Mouse (Mus musculus): ENCODE data around the gene Commd1. TPM values are rescaled to one million over a fixed set of nuclear protein-coding genes. Genes with fewer than 3 reads are reported as not detected.

Gene Commd1
- polyA plus RNA-seq, 1 experiment from 2014 or later, result 385 TPM

DNA sequence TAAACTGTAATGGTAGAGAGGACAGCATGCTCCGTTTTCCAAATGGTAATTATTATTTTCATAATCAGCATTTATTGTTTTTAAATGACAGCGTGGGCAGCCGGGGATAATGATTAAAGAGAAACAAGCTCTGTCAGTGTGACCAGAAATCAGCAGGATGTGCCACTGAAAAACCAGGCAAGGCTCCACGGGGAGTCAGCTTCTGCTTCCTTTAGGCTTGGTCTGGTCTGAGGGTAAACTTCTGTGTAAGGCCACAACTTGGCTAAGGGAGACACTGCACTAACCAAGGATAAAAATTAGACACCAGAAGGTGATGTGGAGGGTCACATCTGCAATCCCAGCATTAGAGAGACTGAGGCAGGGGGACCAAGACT lies 109.9 kb downstream of the Commd1 start:
- Histone ChIP-seq H3K27ac (no peak overlapping the region), H3K4me1 (peaks cover 14% of the 10 kb centered on the region; the same call in 1 of the 2 replicates), H3K4me3 (no peak overlapping the region), H3K27me3 (ENCODE audit: poor library complexity, severe bottlenecking) (no peaks in the 10 kb centered on the region), H3K36me3 (replicated peaks) (no peaks in the 10 kb centered on the region), H3K9me3 (no peaks in the 10 kb centered on the region)
- DNase-seq (ENCODE audit: extremely low spot score, low spot score), result no peak
- 73% methylated on average over 4 of the region's 4 CpGs for WGBS

GRCm38 (mm10) chr11:22871628-22872306 lies 110.4 kb downstream of the Commd1 start:
- peaks cover 14% of the 10 kb centered on the region; the same call in 1 of the 2 replicates for H3K4me1 ChIP-seq
- H3K36me3 ChIP-seq (replicated peaks), result no peaks in the 10 kb centered on the region
- no peak for DNase-seq (ENCODE audit: extremely low spot score, low spot score)
- H3K27ac ChIP-seq, result no peak overlapping the region
- H3K27me3 ChIP-seq (ENCODE audit: poor library complexity, severe bottlenecking), result 0 out of 2 replicates have a peak, but pooled peaks cover under 1% of the 10 kb centered on the region
- H3K4me3 ChIP-seq, result no peak overlapping the region
- 74% methylated on average over 7 of the region's 7 CpGs for WGBS
- no peaks in the 10 kb centered on the region for H3K9me3 ChIP-seq

GRCm38 (mm10) chr11:22868582-22868981 lies 113.6 kb downstream of the Commd1 start:
- DNase-seq (ENCODE audit: extremely low spot score, low spot score), result no peak
- Histone ChIP-seq H3K9me3 (no peaks in the 10 kb centered on the region), H3K27ac (no peak overlapping the region), H3K36me3 (replicated peaks) (no peaks in the 10 kb centered on the region), H3K4me1 (peaks cover 26% of the 10 kb centered on the region), H3K27me3 (ENCODE audit: poor library complexity, severe bottlenecking) (peaks cover 22% of the 10 kb centered on the region), H3K4me3 (no peak overlapping the region)
- 85% methylated on average over 8 of the region's 8 CpGs for WGBS

DNA sequence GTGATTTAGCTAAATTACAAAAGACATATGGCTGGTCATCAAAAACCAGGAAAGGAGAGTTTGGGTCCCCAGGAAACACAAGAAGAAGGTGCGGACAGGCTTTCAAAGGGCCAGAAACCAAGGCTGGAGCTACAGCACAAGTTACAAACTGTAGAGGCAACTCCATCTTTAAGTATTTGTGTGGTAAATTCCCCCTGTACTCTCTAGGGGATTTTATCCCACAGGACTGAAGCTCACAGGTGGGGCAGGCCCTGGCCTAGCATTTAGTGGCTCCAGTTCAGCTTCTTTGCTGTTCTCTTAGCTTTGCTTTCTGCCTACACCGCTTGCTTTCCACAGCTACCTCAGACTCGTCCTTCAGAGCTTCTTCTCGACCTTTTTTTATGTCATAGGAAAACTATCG lies 114.5 kb downstream of the Commd1 start:
- Histone ChIP-seq H3K9me3 (no peaks in the 10 kb centered on the region), H3K4me3 (no peak overlapping the region), H3K27ac (no peak overlapping the region), H3K36me3 (replicated peaks) (no peaks in the 10 kb centered on the region), H3K4me1 (peaks cover 26% of the 10 kb centered on the region), H3K27me3 (ENCODE audit: poor library complexity, severe bottlenecking) (peaks cover 30% of the 10 kb centered on the region)
- WGBS, result 90% methylated on average over 5 of the region's 5 CpGs
- DNase-seq (ENCODE audit: extremely low spot score, low spot score), result no peak

GRCm38 (mm10) chr11:22865635-22866246 lies 116.4 kb downstream of the Commd1 start:
- H3K9me3 ChIP-seq, result no peaks in the 10 kb centered on the region
- no peak overlapping the region for H3K27ac ChIP-seq
- WGBS, result 87% methylated on average over 7 of the region's 7 CpGs
- no peak for DNase-seq (ENCODE audit: extremely low spot score, low spot score)
- peaks cover 20% of the 10 kb centered on the region for H3K4me1 ChIP-seq
- H3K27me3 ChIP-seq (ENCODE audit: poor library complexity, severe bottlenecking), result peaks cover 49% of the 10 kb centered on the region
- no peaks in the 10 kb centered on the region for H3K36me3 ChIP-seq (replicated peaks)
- H3K4me3 ChIP-seq, result no peak overlapping the region

DNA sequence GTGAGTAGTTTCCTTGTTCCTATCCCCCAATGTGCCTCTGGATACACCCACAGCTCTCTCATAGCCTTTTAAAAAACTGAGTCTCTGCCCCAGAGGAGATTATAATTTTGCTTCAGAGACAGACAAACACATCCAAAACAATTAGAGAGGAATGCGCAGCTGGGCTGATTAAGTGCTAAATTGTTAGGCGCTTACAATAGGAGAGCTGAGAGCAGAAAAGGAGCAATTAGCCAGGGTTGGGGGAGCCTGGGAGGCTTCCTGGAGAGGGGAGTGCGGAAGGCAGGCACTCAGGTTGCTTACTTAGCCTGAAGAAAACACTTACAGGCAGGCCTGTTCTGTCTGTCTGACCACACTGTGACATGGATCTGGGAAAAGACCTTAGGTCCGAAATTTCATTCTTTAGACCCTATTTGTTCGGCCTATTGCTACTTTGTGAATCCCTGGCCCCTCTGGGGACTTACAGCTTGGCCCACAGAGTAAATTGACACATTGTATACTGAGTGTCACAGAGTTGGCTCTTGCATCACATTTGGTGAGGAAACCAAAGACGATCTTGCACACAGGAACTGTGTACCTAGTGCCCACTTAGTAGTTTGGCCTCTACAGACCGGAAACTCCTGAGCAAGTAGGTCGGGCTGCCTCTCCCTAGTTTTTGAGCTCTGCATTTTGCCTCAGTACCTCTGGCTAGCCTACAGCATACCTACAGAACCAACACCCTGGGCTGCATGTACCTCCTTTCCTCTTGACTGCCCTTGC lies 117.7 kb downstream of the Commd1 start:
- Histone ChIP-seq H3K27me3 (ENCODE audit: poor library complexity, severe bottlenecking) (peaks cover 60% of the 10 kb centered on the region), H3K9me3 (no peaks in the 10 kb centered on the region), H3K4me1 (peaks cover 30% of the 10 kb centered on the region), H3K36me3 (replicated peaks) (no peaks in the 10 kb centered on the region), H3K4me3 (no peak overlapping the region), H3K27ac (peak overlapping the region; percentile 40; the same call in 1 of the 2 replicates)
- 31% methylated on average over 8 of the region's 8 CpGs for WGBS
- DNase-seq (ENCODE audit: extremely low spot score, low spot score), result peak; percentile 21

DNA sequence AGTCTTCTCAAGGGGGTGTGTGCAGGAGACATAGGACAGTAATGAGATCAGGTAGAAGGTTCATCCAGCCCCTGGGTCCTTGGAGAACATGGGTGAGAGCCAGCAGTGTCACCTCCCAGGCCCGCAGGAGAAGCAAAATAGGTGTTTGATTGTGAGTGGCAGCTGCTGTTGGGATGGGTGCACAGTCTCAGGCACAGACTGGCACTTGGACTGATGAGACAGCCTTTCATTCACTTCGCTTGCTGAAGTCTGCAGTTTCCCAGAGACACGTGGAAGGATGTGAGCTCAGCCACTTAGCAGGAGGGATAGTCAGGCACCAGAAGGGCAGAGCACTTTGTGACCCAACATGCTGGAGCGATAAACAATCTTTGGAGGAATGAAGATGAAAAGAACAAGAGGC lies 118.6 kb downstream of the Commd1 start:
- H3K4me3 ChIP-seq, result no peak overlapping the region
- H3K36me3 ChIP-seq (replicated peaks), result no peaks in the 10 kb centered on the region
- no peak for DNase-seq (ENCODE audit: extremely low spot score, low spot score)
- no peaks in the 10 kb centered on the region for H3K9me3 ChIP-seq
- H3K27ac ChIP-seq, result no peak overlapping the region
- peaks cover 38% of the 10 kb centered on the region for H3K4me1 ChIP-seq
- peaks cover 68% of the 10 kb centered on the region for H3K27me3 ChIP-seq (ENCODE audit: poor library complexity, severe bottlenecking)
- 42% methylated on average over 4 of the region's 4 CpGs for WGBS

DNA sequence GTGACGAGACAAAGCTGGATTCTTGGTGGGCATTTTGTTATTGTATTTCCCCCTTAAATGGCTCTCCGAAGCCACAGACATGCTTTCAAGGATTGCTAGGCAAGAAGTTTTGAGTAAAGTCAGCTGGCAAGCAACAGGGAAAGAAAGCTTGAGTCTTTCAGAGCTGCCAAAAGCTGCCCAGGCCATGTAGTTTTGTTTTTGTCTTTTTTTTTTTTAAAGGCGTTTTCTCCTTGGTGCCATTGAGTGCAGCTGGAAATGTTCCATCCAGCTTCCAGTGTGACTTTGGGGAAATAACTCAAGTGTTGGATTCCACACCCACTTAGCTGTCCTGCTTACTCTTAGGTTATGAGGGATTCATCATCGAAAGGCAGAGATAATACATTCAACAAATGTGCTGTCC lies 120.9 kb downstream of the Commd1 start:
- no peak overlapping the region for H3K4me3 ChIP-seq
- peaks cover 86% of the 10 kb centered on the region for H3K27me3 ChIP-seq (ENCODE audit: poor library complexity, severe bottlenecking)
- H3K27ac ChIP-seq, result no peak overlapping the region
- no peak for DNase-seq (ENCODE audit: extremely low spot score, low spot score)
- H3K9me3 ChIP-seq, result no peaks in the 10 kb centered on the region
- H3K36me3 ChIP-seq (replicated peaks), result no peaks in the 10 kb centered on the region
- WGBS, result 65% methylated on average over 4 of the region's 4 CpGs
- peaks cover 47% of the 10 kb centered on the region for H3K4me1 ChIP-seq

DNA sequence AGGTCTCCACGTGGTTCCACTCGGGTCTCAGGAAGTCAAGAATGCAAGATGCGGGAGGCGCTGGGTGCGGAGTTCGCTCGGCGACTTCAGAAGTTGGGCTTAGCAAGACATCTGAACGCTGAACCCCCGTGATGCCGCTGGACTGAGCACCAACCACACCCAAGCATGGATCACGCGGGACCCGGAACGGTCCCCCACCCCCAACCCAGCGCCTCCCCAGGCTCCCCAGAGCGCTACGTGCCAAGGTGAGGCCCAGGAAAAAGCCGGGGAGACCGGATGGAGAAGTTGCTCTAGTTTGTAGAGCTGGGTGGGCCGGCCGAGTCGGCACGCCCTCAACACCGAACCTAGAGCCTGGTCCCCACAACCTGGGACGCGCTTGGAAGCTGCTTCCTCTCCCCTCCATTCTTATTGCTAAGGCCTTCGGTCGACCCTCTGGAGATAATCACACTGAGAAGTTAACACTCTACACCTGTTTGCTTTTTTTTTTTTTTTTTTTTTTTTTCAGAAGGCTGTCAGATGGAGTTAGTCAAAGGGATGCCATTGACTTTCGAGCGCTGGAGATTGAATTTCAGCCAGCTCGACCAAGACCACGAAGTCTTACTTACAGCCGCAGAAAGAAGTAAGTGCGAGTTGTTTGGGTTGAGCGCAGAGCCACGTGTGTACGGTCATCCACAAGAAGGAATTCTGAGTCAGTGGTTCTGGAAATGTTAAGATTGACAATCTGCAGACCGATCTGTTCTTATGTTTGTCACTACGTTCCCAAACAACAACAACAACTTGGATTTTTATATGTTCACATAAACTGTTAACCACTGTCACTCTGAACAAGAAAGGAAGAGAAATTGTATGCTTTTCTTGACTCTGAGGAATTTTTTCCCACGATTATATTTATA lies 121.6 kb downstream of the Commd1 start, which contains the start of gene B3gnt2:
Gene B3gnt2 (minus strand): TSS at position 627 of the 893 bp plus-strand sequence.
- Histone ChIP-seq H3K27ac (peak within 1 kb of the TSS; percentile 81), H3K36me3 (replicated peaks) (no peaks in the 10 kb centered on the region), H3K4me3 (peak within 1 kb of the TSS; percentile 77), H3K9me3 (no peaks in the 10 kb centered on the region), H3K27me3 (ENCODE audit: poor library complexity, severe bottlenecking) (peaks cover 89% of the 10 kb centered on the region), H3K4me1 (peaks cover 47% of the 10 kb centered on the region)
- DNase-seq (ENCODE audit: extremely low spot score, low spot score), result peak; percentile 39
- 4% methylated on average over 41 of the region's 41 CpGs for WGBS

GRCm38 (mm10) chr11:22859633-22860334 lies 122.4 kb downstream of the Commd1 start:
- peak overlapping the region; percentile 77 for H3K4me3 ChIP-seq
- no peaks in the 10 kb centered on the region for H3K36me3 ChIP-seq (replicated peaks)
- H3K9me3 ChIP-seq, result no peaks in the 10 kb centered on the region
- peak overlapping the region; percentile 81 for H3K27ac ChIP-seq
- peaks cover 43% of the 10 kb centered on the region for H3K4me1 ChIP-seq
- WGBS, result under 1% methylated on average over 55 of the region's 55 CpGs
- peaks cover 87% of the 10 kb centered on the region for H3K27me3 ChIP-seq (ENCODE audit: poor library complexity, severe bottlenecking)
- DNase-seq (ENCODE audit: extremely low spot score, low spot score), result peak; percentile 86

- peak overlapping the region; percentile 81 for H3K27ac ChIP-seq
- 0% methylated on average over 37 of the region's 41 CpGs for WGBS
- no peak for DNase-seq (ENCODE audit: extremely low spot score, low spot score)
- H3K4me1 ChIP-seq, result peaks cover 37% of the 10 kb centered on the region
- H3K27me3 ChIP-seq (ENCODE audit: poor library complexity, severe bottlenecking), result peaks cover 83% of the 10 kb centered on the region
- no peaks in the 10 kb centered on the region for H3K9me3 ChIP-seq
- H3K36me3 ChIP-seq (replicated peaks), result no peaks in the 10 kb centered on the region
- H3K4me3 ChIP-seq, result peak overlapping the region; percentile 77
These were observed 122.9 kb downstream of the Commd1 start for GRCm38 (mm10) chr11:22859301-22859632.
